Mouse (Mus musculus): ENCODE measurements at regions not wholly inside any gene's neighbourhood (a gene's known extent, or its start where the extent isn't known, plus 50 kb on each side); places are given as distances from the start of the nearest gene placed in this dataset.

DNA sequence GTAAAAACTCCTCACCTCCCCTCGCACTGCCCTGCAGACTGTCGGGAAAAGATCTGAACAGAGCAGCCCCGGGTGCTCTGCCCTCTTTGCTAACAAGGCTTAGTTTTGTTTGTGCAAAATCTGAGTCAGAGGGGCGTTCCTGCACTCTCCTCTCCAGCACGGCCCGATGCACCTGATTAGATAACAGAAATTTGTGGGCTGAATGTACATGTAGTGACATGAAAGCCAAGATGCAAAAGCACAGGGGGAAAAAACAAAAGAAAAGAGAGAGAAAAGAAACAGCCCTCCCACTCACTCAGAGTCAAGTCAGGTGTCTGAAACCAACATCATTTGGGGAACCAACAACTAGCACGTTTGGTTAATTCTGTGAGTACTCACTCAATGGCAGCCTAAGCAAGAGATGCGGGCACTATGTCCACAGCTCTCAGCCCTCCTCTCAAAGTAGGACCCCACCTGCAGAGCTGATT is 115.2 kb downstream of the Lmo4 start:
- no peak for TF ChIP-seq POLR2A (IDR thresholded peaks at IDR 0.05; ENCODE audit: extremely low read depth, insufficient read depth, low read length)
- no peak for TF ChIP-seq CTCF (IDR thresholded peaks at IDR 0.05; ENCODE audit: low read depth, low read length)

Measured in liver, adult 2 months (tissue).